Mouse (Mus musculus) left cerebral cortex, adult 11 months (tissue): ENCODE data around the gene Zdbf2.

Experiments used
- DNase-seq: peaks from one replicate; pipeline ENCODE4 v3.0.0; 2022; ENCODE audit warnings: low spot score

Zdbf2 gene

GRCm38 (mm10) chr1:63272741-63273338 is at the start of gene Zdbf2:
Gene Zdbf2, plus strand, starts transcription at chr1:63273265.
- DNase-seq = no peak

GRCm38 (mm10) chr1:63225009-63225408 is 48.1 kb upstream of the Zdbf2 start:
- DNase-seq = no peak

- DNase-seq = no peak
These were observed 47.2 kb upstream of the Zdbf2 start for GRCm38 (mm10) chr1:63225890-63226289.

GRCm38 (mm10) chr1:63227241-63227640 is 45.8 kb upstream of the Zdbf2 start:
- DNase-seq = no peak

GRCm38 (mm10) chr1:63237371-63237770 is 35.7 kb upstream of the Zdbf2 start:
- no peak for DNase-seq

GRCm38 (mm10) chr1:63239305-63239704 is 33.8 kb upstream of the Zdbf2 start:
- no peak for DNase-seq

GRCm38 (mm10) chr1:63239751-63240150 is 33.3 kb upstream of the Zdbf2 start:
- DNase-seq = no peak

GRCm38 (mm10) chr1:63243854-63244253 is 29.2 kb upstream of the Zdbf2 start:
- no peak for DNase-seq

- no peak for DNase-seq
These were observed 26.1 kb upstream of the Zdbf2 start for GRCm38 (mm10) chr1:63246862-63247521.

GRCm38 (mm10) chr1:63247831-63248359 is 25.2 kb upstream of the Zdbf2 start:
- no peak for DNase-seq

- DNase-seq = no peak
These were observed 24.7 kb upstream of the Zdbf2 start for GRCm38 (mm10) chr1:63248360-63248851.

- no peak for DNase-seq
These were observed 23.8 kb upstream of the Zdbf2 start for GRCm38 (mm10) chr1:63249261-63249660.

GRCm38 (mm10) chr1:63252351-63253209 is 20.5 kb upstream of the Zdbf2 start:
- DNase-seq = no peak

- DNase-seq = no peak
These were observed 19.8 kb upstream of the Zdbf2 start for GRCm38 (mm10) chr1:63253291-63253690.

- no peak for DNase-seq
These were observed 18.0 kb upstream of the Zdbf2 start for GRCm38 (mm10) chr1:63255101-63255500.

GRCm38 (mm10) chr1:63256083-63256482 is 17.0 kb upstream of the Zdbf2 start:
- no peak for DNase-seq

- DNase-seq = no peak
These were observed 14.6 kb upstream of the Zdbf2 start for GRCm38 (mm10) chr1:63258501-63258900.

GRCm38 (mm10) chr1:63259271-63259830 is 13.7 kb upstream of the Zdbf2 start:
- DNase-seq = no peak

- no peak for DNase-seq
These were observed 12.9 kb upstream of the Zdbf2 start for GRCm38 (mm10) chr1:63259916-63260741.

GRCm38 (mm10) chr1:63260742-63261033 is 12.4 kb upstream of the Zdbf2 start:
- DNase-seq = no peak

- DNase-seq = no peak
These were observed 11.9 kb upstream of the Zdbf2 start for GRCm38 (mm10) chr1:63261041-63261590.
